15 mouse cellular contexts compared by ENCODE assay signal in genomic region chr7:143692746-143693510, GRCm38 (mm10).
"Had no signal": no experiment of that assay in that cellular context is flagged by ENCODE, and none has a peak within 500 bp of the region (broad histone marks: within the 10 kb centered on the region; RNA-seq: fewer than 3 reads in every experiment).

No protein-coding gene starts in this region.

- H3K4me3 ChIP-seq: neural tube, embryonic 12.5 days; neural tube, embryonic 13.5 days; neural tube, embryonic 15.5 days; stomach, embryonic 15.5 days had no signal

- H3K4me1 ChIP-seq: neural tube, embryonic 12.5 days; neural tube, embryonic 13.5 days; neural tube, embryonic 15.5 days; stomach, embryonic 15.5 days had no signal

- DNase-seq: retina, postnatal 1 day; right cerebral cortex, adult 18-20 months; right cerebral cortex, postnatal 14 days; spleen, adult 18-20 months; thymus, adult 18-20 months; thymus, adult 2 months; thymus, postnatal 14 days; thymus, postnatal 25 days; thymus, postnatal 36 days; thymus, postnatal 4 days had no signal

- H3K27ac ChIP-seq: neural tube, embryonic 12.5 days; neural tube, embryonic 13.5 days; neural tube, embryonic 15.5 days; stomach, embryonic 15.5 days; stomach, postnatal 0 days had no signal

- H3K9me3 ChIP-seq: neural tube, embryonic 12.5 days; neural tube, embryonic 13.5 days; neural tube, embryonic 15.5 days; stomach, embryonic 15.5 days had no signal

- H3K9ac ChIP-seq: neural tube, embryonic 12.5 days; neural tube, embryonic 13.5 days; neural tube, embryonic 15.5 days; stomach, embryonic 15.5 days had no signal

- H3K4me2 ChIP-seq: neural tube, embryonic 12.5 days; neural tube, embryonic 13.5 days; neural tube, embryonic 15.5 days; stomach, embryonic 15.5 days had no signal

- H3K27me3 ChIP-seq: neural tube, embryonic 12.5 days; neural tube, embryonic 13.5 days; neural tube, embryonic 15.5 days; stomach, embryonic 15.5 days had no signal
